Mouse (Mus musculus): ENCODE data around the gene Per1.

DNA sequence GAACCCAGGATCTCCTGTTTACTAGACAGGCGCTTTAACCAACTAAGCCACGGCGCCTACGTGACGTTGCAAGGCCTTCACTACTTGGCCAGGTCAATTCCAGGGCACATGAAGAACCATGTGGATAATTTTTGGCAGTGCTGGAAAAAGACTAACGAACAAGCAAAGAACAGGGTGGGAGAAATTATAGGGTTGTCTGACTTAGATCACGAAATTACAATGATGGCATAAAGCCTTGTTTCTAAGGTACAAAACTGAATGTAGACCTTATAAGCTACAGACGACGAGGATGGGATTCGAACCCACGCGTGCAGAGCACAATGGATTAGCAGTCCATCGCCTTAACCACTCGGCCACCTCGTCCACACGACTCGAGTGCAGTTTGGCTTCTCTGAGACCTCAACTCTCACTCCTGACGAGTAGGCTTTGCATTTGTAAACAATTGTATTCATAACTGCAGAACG lies 32.2 kb upstream of the Per1 start:
- no peak for TF ChIP-seq TAL1 (IDR thresholded peaks at IDR 0.05; ENCODE audit: low read length)
- no peak for TF ChIP-seq GATA1 (IDR thresholded peaks at IDR 0.05; ENCODE audit: low read length)

Data from erythroblast, embryonic 14.5 days (primary cell).